Mouse (Mus musculus) thymus, adult 18-20 months (tissue): ENCODE measurements at regions not wholly inside any gene's neighbourhood (a gene's known extent, or its start where the extent isn't known, plus 50 kb on each side); places are given as distances from the start of the nearest gene placed in this dataset.

Experiments used
- DNase-seq, 2 experiments: peaks; one replicate each; pipeline ENCODE4 v3.0.0; 2022; ENCODE audit warnings: mixed read lengths in 2 of 2

GRCm38 (mm10) chr17:45341573-45341972, 92.0 kb downstream of the Cdc5l start:
- DNase-seq = no peak

GRCm38 (mm10) chr17:45340851-45341250, 92.7 kb downstream of the Cdc5l start:
- DNase-seq = no peak

GRCm38 (mm10) chr17:45339226-45339625, 94.3 kb downstream of the Cdc5l start:
- DNase-seq = no peak

GRCm38 (mm10) chr17:45338086-45338485, 95.5 kb downstream of the Cdc5l start:
- DNase-seq = no peak

GRCm38 (mm10) chr17:45335586-45336151, 97.9 kb downstream of the Cdc5l start:
- no peak for DNase-seq

- DNase-seq = no peak
Observed at GRCm38 (mm10) chr17:45334732-45335381, 98.7 kb downstream of the Cdc5l start.

- DNase-seq = no peak
Observed at GRCm38 (mm10) chr17:45332321-45332720, 101.2 kb downstream of the Cdc5l start.

GRCm38 (mm10) chr17:45329241-45329640, 104.3 kb downstream of the Cdc5l start:
- no peak for DNase-seq

GRCm38 (mm10) chr17:45326726-45327125, 106.8 kb downstream of the Cdc5l start:
- DNase-seq = no peak

GRCm38 (mm10) chr17:45326173-45326572, 107.4 kb downstream of the Cdc5l start:
- DNase-seq = no peak

- no peak for DNase-seq
Observed at GRCm38 (mm10) chr17:45322842-45323241, 110.7 kb downstream of the Cdc5l start.

- no peak for DNase-seq
Observed at GRCm38 (mm10) chr17:45320074-45320473, 113.5 kb downstream of the Cdc5l start.

- DNase-seq = no peak
Observed at GRCm38 (mm10) chr17:45318211-45319076, 115.1 kb downstream of the Cdc5l start.

GRCm38 (mm10) chr17:45312510-45313266, 120.8 kb downstream of the Cdc5l start:
- no peak for DNase-seq

- DNase-seq = no peak
Observed at GRCm38 (mm10) chr17:45306506-45306905, 127.0 kb downstream of the Cdc5l start.

GRCm38 (mm10) chr17:45303183-45303582, 130.4 kb downstream of the Cdc5l start:
- DNase-seq = no peak

- peak; percentile 34 to 44 for DNase-seq
Observed at GRCm38 (mm10) chr17:45298355-45298754, 135.2 kb downstream of the Cdc5l start.

GRCm38 (mm10) chr17:45297860-45298259, 135.7 kb downstream of the Cdc5l start:
- DNase-seq = no peak

- no peak for DNase-seq
Observed at GRCm38 (mm10) chr17:45296363-45296762, 137.2 kb downstream of the Cdc5l start.

- no peak for DNase-seq
Observed at GRCm38 (mm10) chr17:45294886-45295285, 138.7 kb downstream of the Cdc5l start.

GRCm38 (mm10) chr17:45294256-45294865, 139.2 kb downstream of the Cdc5l start:
- DNase-seq = peak; percentile 15 to 19

- no peak for DNase-seq
Observed at GRCm38 (mm10) chr17:45292883-45293282, 140.7 kb downstream of the Cdc5l start.

GRCm38 (mm10) chr17:45291052-45291451, 142.5 kb downstream of the Cdc5l start:
- DNase-seq = no peak
